Mouse (Mus musculus): ENCODE data around the gene Apol8. TPM values are rescaled to one million over a fixed set of nuclear protein-coding genes. Genes with fewer than 3 reads are reported as not detected.
"Not testable (repeated sequence)": the region's sequence is repeated elsewhere in the genome, so short reads cannot be mapped to it uniquely, and the experiment has no call there.

Apol8 gene
- polyA plus RNA-seq, 1 experiment from 2014 or later: 0.18 TPM

DNA sequence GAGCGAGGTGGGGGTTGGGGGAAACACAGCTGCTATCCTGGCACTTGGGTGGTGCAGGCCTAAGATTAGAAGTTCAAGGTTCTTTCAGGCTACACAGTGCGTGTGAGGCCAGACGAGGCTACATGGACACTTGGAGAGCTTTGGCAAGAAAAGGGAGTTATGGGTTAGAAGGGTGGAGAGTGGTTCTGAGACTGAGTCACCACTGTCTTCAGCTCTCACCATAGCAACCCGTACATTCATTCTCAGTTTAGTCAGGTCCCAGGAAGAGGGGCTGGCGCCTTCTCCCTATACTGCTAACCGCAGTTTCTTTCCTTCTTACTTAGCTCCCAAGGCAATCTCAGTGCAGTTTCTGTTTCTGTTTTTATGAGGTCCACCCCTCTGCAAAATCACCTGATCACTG is 15.2 kb downstream of the Apol8 start:
- not testable (repeated sequence) for H3K27me3 ChIP-seq (replicated peaks); H3K4me3 ChIP-seq; ATAC-seq (replicated peaks); H3K4me1 ChIP-seq; H3K9me3 ChIP-seq; H3K9ac ChIP-seq; H3K4me2 ChIP-seq; H3K36me3 ChIP-seq (replicated peaks); H3K27ac ChIP-seq
- 87% methylated on average over 6 of the region's 6 CpGs for WGBS

DNA sequence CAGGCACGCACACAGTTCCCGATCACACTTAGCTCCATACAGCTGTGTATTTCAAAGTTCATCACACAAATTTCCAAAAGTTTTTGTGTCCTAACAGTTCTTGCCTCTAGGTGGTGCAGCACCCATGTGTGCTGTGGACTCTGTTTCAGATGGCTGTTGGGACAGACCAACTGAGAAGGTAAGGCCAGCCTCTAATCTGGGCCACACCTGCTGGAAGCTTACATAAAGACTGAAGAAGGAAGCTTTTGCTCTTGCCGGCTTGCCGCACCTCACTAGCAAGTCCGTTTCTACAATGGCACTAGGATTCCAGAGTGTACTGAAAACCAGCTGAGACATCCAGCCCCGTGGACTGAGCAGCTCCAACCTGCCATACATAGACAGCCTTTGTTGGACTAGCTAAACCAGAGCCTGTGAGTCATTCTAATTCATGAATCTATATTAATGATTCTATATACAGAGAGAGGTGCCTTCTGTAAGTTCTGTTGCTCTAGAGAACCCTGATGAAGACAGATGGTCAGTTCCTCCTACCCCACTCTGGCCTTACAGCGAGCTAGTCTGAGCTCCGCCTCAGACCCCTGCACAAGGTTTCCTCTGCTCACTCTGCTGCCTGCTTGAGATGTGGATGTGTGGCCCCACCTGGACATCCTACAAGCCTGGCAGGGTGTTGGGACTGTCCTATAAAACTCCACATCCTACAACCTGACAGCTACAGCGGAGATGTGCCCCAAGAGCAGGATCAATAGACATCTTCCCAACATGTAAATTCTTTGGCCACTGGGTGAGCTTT is 16.1 kb downstream of the Apol8 start:
- 76% methylated on average over 9 of the region's 9 CpGs for WGBS
- ATAC-seq (replicated peaks): no peak
- Histone ChIP-seq H3K27ac (no peak overlapping the region), H3K4me1 (no peaks in the 10 kb centered on the region), H3K4me2 (no peak overlapping the region), H3K9me3 (no peaks in the 10 kb centered on the region), H3K36me3 (replicated peaks) (no peaks in the 10 kb centered on the region), H3K9ac (no peak overlapping the region), H3K4me3 (no peak overlapping the region), H3K27me3 (replicated peaks) (no peaks in the 10 kb centered on the region)

DNA sequence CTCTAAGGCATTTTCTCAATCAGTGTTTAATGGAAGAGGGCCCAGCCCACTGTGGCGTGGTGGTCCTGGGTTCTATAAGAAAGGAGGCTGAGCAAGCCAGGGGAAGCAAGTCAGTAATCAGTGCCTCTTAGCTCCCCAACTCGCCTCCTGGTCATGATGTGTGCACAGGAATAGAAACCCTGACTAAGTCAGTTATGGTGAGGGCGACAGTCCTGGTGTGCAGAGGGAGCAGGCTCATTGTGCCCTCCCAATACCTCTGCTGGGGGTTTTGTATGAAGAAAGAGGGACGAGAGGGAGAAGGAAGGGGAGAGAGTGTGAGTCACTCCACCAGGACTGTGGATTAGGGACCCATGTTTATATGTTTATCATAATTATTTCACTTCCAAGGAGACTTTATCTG is 22.9 kb downstream of the Apol8 start:
- H3K27me3 ChIP-seq (replicated peaks); H3K4me2 ChIP-seq; ATAC-seq (replicated peaks); H3K9me3 ChIP-seq; H3K9ac ChIP-seq; H3K36me3 ChIP-seq (replicated peaks); H3K4me1 ChIP-seq; H3K4me3 ChIP-seq; H3K27ac ChIP-seq: not testable (repeated sequence)
- WGBS: 67% methylated on average over 4 of the region's 4 CpGs

DNA sequence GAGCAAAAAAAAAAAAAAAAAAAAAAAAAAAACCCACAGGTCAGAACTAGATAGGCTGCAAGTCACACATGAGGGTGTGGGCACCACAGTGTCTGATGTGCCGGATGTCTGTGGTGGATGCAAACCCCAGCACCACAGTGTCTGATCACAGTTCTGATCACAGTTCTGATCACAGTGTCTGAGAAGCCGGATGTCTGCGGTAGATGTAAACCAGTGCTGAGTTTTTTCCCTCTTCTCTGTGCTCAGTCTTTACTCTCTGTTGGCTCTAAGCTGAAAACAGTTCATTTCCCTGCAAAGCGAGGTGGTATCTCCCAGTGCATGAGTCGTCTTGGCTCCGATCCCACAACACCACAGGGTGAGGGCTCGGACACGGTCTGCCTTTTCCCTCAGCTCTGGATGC is 23.4 kb downstream of the Apol8 start:
- H3K4me1 ChIP-seq; H3K9ac ChIP-seq; ATAC-seq (replicated peaks); H3K27ac ChIP-seq; H3K4me3 ChIP-seq; H3K4me2 ChIP-seq; H3K27me3 ChIP-seq (replicated peaks); H3K36me3 ChIP-seq (replicated peaks); H3K9me3 ChIP-seq: not testable (repeated sequence)
- WGBS: 79% methylated on average over 8 of the region's 8 CpGs

DNA sequence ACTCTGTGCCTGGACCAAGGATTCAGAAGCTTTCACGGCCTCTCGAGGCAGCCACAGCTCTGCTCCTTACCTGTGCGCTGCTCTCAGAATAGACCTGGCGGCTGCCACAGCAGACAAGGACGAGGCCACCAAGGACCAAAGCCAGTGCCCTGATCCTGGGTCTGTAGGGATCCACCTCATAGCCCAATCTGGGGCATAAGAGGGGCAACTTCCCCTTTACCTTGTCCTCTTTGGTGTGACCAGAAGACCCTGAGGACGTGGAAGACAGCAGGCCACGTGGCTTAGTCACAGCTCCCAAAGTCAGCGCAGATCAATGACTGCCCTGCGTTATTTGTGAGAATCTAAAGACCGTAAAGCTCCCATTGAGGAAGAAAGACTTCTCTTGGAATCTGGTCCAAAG is 24.0 kb downstream of the Apol8 start:
- not testable (repeated sequence) for H3K27ac ChIP-seq; H3K27me3 ChIP-seq (replicated peaks); ATAC-seq (replicated peaks); H3K4me3 ChIP-seq; H3K36me3 ChIP-seq (replicated peaks); H3K4me1 ChIP-seq; H3K9ac ChIP-seq; H3K4me2 ChIP-seq; H3K9me3 ChIP-seq
- WGBS: 69% methylated on average over 10 of the region's 10 CpGs

DNA sequence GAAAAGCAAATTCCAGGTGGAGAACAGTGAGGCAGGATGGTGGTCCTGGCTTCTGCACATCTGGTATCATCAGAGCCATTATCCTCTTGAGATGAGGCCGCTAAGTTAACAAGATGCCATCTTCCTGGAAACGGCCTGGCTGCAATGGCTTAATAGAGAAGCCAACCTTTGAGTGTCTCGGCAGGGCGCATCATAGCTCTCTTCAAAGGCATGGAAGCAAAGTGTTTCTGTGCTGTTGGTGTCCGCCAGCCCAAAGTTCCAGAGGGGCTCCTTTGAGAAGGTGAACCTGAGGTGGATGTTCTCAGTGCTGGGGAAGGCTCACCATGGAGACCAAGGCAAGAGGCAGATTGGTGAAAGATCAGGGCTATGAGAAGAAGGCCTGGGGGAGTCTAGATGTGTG is 25.2 kb downstream of the Apol8 start:
- H3K27me3 ChIP-seq (replicated peaks): no peaks in the 10 kb centered on the region

DNA sequence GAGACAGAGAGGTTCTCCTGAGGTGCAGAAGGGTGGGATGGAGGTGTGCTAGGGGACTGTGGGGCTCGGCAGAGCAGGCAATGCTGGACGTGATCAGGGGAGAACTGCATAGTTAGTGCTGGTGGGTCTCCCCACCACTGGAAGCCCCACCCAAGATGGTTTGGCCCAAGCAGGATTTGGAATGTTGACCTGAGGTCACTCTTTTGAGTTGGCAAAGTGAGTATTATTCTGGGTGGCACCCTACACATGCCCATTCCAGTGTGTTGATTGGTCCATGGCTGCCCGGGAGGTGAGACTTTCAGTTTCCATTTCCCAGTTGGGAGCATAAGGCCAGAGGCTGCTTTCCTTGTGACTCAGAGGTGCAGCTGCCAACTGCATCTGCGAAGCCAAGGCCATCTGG is 28.1 kb downstream of the Apol8 start, which contains the start of gene Apol9b:
Gene Apol9b, plus strand, starts transcription at position 301 of the 400 bp plus-strand sequence.
- H3K27ac ChIP-seq; H3K4me3 ChIP-seq; H3K9ac ChIP-seq; ATAC-seq (replicated peaks); H3K36me3 ChIP-seq (replicated peaks); H3K4me1 ChIP-seq; H3K27me3 ChIP-seq (replicated peaks); H3K4me2 ChIP-seq; H3K9me3 ChIP-seq: not testable (repeated sequence)
- WGBS: 78% methylated on average over 1 of the region's 4 CpGs

More for the DNA sequence above, 25.2 kb downstream of the Apol8 start:
- H3K27ac ChIP-seq: no peak overlapping the region
- H3K36me3 ChIP-seq (replicated peaks): no peaks in the 10 kb centered on the region
- no peak overlapping the region for H3K4me3 ChIP-seq
- no peak overlapping the region for H3K9ac ChIP-seq
- no peak overlapping the region for H3K4me2 ChIP-seq
- 89% methylated on average over 5 of the region's 5 CpGs for WGBS
- H3K4me1 ChIP-seq: no peaks in the 10 kb centered on the region
- no peaks in the 10 kb centered on the region for H3K9me3 ChIP-seq
- no peak for ATAC-seq (replicated peaks)

DNA sequence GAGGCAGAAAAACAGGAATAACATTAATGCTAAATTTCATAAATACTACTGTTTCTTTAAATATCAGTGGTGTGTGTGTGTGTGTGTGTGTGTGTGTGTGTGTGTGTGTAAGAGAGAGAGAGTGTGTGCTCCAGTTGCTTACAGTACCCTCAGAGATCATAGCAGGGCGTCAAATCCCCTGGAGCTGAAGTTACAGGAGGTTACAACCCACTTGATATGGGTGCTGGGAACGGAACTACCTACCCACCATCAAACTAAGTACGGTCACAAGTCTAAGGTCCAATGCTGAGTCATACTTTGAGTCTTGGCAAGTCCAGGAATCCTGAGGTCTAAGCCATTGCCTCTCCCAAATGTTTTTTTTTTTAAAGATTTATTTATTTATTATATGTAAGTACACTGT is 29.1 kb downstream of the Apol8 start:
- WGBS: 86% methylated on average over 3 of the region's 3 CpGs

DNA sequence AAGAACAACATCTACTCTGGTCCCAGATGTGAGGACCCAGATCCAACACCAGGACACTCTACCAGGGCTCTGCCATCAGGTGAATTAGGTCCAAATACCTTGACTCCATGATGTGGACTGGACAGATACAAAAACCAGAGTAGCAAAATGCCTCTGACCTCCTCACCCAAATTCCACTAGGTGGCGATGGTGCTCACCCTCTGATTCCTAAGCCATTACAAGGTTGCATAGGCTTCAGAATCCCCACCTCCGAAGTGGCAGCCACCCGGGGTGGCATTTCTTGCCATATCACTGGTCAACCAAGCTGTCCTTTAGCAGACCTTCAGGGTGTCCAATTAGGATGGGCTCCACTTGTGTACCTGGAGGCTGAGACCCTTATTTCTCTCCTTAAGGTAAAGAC is 29.7 kb downstream of the Apol8 start:
- H3K9me3 ChIP-seq; ATAC-seq (replicated peaks); H3K36me3 ChIP-seq (replicated peaks); H3K4me1 ChIP-seq; H3K27me3 ChIP-seq (replicated peaks); H3K27ac ChIP-seq; H3K9ac ChIP-seq; H3K4me3 ChIP-seq; H3K4me2 ChIP-seq: not testable (repeated sequence)
- WGBS: 9% methylated on average over 3 of the region's 3 CpGs

More for the DNA sequence above, 29.1 kb downstream of the Apol8 start:
- H3K9ac ChIP-seq; H3K9me3 ChIP-seq; H3K27me3 ChIP-seq (replicated peaks); H3K36me3 ChIP-seq (replicated peaks); H3K27ac ChIP-seq; H3K4me3 ChIP-seq; ATAC-seq (replicated peaks); H3K4me1 ChIP-seq; H3K4me2 ChIP-seq: not testable (repeated sequence)

DNA sequence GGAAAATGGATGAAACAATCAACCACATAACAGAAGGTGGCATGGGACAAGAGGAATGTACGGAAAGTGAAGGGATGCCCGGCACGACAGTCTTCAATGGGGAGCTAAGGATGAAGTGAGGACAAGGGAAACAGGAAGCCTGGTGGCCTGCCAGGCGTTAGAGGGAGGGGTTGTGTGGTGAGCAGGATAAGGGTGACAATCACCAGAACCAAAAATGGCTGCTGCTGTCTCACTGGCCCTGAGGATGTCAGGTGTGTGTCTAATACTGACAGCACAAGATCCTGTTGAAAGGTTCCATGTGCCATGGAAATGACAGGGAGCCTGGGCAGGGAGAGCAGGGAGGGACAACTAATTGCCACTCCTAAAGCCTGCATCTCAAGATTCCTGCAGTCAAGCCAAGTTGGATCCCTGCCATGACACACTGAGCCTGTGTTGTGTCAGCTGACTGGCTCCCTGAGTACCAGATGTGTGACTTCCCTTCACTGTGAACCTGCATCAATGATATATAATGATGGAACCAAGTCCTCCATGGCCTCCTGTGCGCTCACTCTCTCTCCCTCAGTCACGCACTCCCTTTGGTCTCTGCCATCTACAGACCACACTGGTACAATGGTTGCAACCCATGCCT is 31.3 kb downstream of the Apol8 start:
- H3K27ac ChIP-seq; H3K4me2 ChIP-seq; H3K4me1 ChIP-seq; H3K4me3 ChIP-seq; ATAC-seq (replicated peaks); H3K9ac ChIP-seq; H3K36me3 ChIP-seq (replicated peaks); H3K9me3 ChIP-seq; H3K27me3 ChIP-seq (replicated peaks): not testable (repeated sequence)
- 82% methylated on average over 6 of the region's 6 CpGs for WGBS

DNA sequence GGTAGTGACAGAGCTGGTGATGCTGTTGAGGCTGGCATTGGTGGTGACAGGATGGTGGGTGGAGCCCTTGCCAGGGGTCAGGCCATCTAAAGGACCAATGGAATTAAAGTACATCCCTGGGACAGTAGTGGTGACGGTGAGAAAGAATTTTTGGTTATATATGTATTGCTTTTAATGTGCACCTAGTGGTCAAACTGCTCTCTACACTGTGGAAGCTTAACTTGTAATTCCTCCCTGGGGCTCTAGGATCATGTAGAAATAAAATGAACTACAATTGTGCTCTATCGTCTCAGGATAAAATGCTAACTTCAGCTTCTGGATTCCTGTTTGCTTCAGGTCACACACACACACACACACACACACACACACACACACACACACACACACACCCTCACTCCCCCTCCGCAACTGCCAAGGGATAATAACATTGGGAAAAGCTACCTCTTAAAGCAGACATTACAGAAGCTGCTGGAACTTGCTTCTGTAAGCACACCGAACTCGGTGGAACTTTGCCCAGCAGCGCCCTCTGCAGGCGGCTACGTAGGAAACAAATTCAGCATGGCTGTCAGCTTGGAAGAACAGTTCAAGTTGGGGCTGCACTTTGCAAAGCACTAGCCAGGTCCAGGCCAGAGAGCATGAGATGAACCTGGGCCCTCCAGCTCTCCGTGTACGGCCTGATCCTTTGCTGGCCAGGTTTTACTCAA is 32.4 kb downstream of the Apol8 start:
- not testable (repeated sequence) for H3K36me3 ChIP-seq (replicated peaks); H3K9me3 ChIP-seq; H3K27ac ChIP-seq; H3K9ac ChIP-seq; H3K4me2 ChIP-seq; H3K27me3 ChIP-seq (replicated peaks); ATAC-seq (replicated peaks); H3K4me1 ChIP-seq; H3K4me3 ChIP-seq
- WGBS: 25% methylated on average over 3 of the region's 10 CpGs

DNA sequence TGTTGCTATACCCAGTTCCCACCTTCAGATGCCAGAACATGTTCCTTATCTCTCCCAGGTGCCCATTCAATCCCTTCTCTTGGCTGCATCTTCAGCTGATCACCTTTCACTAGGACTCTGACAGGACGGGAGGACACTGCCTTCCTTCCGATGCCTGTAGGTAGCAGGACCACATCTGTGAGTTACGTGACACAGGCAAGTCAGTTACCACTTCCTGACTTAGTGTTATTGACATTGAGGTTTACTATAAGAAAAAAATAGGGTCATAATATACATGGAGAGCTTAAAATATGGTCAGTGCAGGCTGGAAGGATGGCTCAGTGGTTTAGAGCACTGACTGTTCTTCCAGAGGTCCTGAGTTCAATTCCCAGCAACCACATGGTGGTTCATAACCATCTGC is 35.3 kb downstream of the Apol8 start:
- H3K27me3 ChIP-seq (replicated peaks); H3K9me3 ChIP-seq; H3K36me3 ChIP-seq (replicated peaks); H3K4me3 ChIP-seq; H3K4me2 ChIP-seq; H3K4me1 ChIP-seq; ATAC-seq (replicated peaks); H3K27ac ChIP-seq; H3K9ac ChIP-seq: not testable (repeated sequence)
- WGBS: no CpG with 5 or more reads among the region's 3 CpGs

DNA sequence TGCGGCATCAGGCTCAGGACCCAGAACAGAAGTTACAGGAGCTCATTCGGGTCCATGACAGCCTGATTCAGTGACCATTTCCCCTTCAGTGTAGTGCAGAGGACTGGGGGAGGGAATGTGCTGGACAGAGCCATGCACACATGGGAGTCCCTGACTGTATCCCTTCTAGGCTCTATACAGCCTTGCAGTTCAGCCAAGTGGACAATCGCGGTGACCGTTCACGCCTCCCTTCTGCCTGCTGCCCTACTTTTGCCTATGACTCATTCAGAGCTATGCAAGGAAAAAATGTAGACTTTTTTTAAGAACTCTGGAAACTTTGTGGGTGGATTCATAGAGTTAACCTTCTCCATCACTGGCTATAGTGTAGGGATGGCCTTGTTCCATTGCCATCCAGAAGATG is 38.6 kb downstream of the Apol8 start:
- not testable (repeated sequence) for H3K9me3 ChIP-seq; H3K4me1 ChIP-seq; H3K9ac ChIP-seq; H3K4me2 ChIP-seq; H3K36me3 ChIP-seq (replicated peaks); H3K4me3 ChIP-seq; ATAC-seq (replicated peaks); H3K27me3 ChIP-seq (replicated peaks); H3K27ac ChIP-seq
- WGBS: 82% methylated on average over 6 of the region's 6 CpGs

Data from midbrain, embryonic 15.5 days (tissue).